Mouse (Mus musculus): ENCODE measurements around the gene Zbtb20.

DNA sequence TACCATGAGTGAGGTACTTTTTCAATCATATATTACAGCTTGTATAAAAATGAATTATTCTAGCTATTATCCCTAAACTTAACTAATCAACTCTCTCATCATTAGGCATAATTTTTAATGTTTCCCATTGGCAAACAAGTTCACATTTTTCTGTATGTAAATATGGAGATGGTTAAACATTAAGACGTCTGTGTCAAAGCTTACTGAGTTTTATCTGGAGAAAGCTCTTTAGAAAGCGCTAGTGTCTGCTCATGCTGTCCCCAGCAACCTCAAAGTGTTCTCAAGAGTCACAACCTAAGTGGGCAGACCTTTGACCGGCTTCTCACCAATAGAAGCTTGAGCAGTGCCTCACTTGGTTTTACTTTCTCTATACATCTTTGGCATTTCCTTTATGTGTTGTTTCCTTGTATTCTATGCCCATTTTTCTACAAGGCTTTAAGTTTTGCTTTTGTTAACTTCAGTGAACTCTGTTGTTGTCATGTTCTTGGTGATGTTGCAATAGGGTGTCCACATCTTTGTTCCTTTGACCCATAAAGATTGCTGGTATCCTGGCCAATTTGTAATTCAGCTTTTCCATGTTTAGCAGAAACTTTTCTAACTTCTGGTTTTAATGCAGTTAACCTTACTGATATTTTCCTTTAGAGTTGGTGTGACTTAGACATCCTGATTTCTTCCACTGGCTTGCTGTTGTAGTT, 522.1 kb downstream of the Zbtb20 start:
- TF ChIP-seq CTCF (IDR thresholded peaks at IDR 0.05; ENCODE audit: low read depth, low read length) (no peak), GATA1 (IDR thresholded peaks at IDR 0.05; ENCODE audit: borderline replicate concordance, low read length) (no peak), POLR2AphosphoS5 (IDR thresholded peaks at IDR 0.05; ENCODE audit: insufficient replicate concordance, low read depth, low read length) (no peak), TAL1 (conservative IDR thresholded peaks at IDR 0.05; ENCODE audit: low read depth, low read length) (no peak)

All from G1E (cell line).